10 mouse cellular contexts compared by ENCODE assay signal in the genomic region with DNA sequence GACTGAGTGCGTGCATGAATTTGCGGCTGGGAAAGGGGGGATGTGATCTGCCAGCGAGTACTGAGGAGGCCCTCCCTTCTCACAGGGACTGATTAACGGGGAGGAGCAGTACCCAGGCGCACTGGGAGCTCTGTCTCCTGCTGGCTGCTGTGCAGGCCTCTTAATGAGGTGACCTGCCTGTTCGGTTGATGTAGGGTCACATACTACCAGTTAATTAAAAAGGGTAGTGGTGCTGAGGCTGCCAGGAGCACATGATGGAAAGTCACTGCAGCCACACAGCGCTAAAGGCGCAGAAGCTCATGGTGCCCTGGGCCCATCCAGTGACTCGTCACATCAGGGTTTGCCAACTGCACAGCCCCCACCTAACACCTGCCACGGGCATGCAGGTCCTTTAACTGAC.
DNase-seq lines count a peak whose midpoint lies in the region; ATAC-seq and TF ChIP-seq lines count a peak whose summit lies in the region.
"Had no signal": no experiment of that assay in that cellular context is flagged by ENCODE, and none has a peak within 500 bp of the region (broad histone marks: within the 10 kb centered on the region; RNA-seq: fewer than 3 reads in every experiment).

No protein-coding gene starts in this region.

- 31% methylated on average over 10 of the region's 10 CpGs for WGBS in forebrain, embryonic 16.5 days
- 39% methylated on average over 10 of the region's 10 CpGs for WGBS in hindbrain, postnatal 0 days
- WGBS in midbrain, embryonic 16.5 days, result 32% methylated on average over 10 of the region's 10 CpGs

- no peak overlapping the region for H3K4me2 ChIP-seq in forebrain, embryonic 16.5 days (ENCODE audit: low read length)
- H3K4me2 ChIP-seq in hindbrain, postnatal 0 days (ENCODE audit: low read depth, low read length), result no peak overlapping the region
- H3K4me2 ChIP-seq in midbrain, embryonic 16.5 days (ENCODE audit: low read length), result no peak overlapping the region

- H3K36me3 ChIP-seq in forebrain, embryonic 16.5 days (ENCODE audit: control insufficient read depth, insufficient read depth), result 0 out of 2 replicates have a peak, but pooled peaks cover 6% of the 10 kb centered on the region
- H3K36me3 ChIP-seq in hindbrain, postnatal 0 days (ENCODE audit: insufficient read depth, low read length), result peaks cover 8% of the 10 kb centered on the region; the same call in 1 of the 2 replicates
- peaks cover 2% of the 10 kb centered on the region for H3K36me3 ChIP-seq in midbrain, embryonic 16.5 days (ENCODE audit: control insufficient read depth, insufficient read depth, low read length)

- H3K4me1 ChIP-seq in forebrain, embryonic 16.5 days (replicated peaks; ENCODE audit: control insufficient read depth, insufficient read depth, low read length), result peaks cover 15% of the 10 kb centered on the region
- H3K4me1 ChIP-seq in hindbrain, postnatal 0 days (ENCODE audit: insufficient read depth, low read length), result peaks cover 8% of the 10 kb centered on the region
- peaks cover 10% of the 10 kb centered on the region for H3K4me1 ChIP-seq in midbrain, embryonic 16.5 days (ENCODE audit: control insufficient read depth, insufficient read depth, low read length)

- H3K4me3 ChIP-seq in layer of hippocampus, adult 2 months, result no peak overlapping the region
- no peak overlapping the region for H3K4me3 ChIP-seq in forebrain, embryonic 16.5 days (replicated peaks; ENCODE audit: low read length)
- no peak overlapping the region for H3K4me3 ChIP-seq in hindbrain, postnatal 0 days (ENCODE audit: low read length)
- no peak overlapping the region for H3K4me3 ChIP-seq in midbrain, embryonic 16.5 days (ENCODE audit: low read depth, low read length)
- H3K4me3 ChIP-seq: gastrocnemius, adult 2 months had no signal

- no peak for TF ChIP-seq CTCF in layer of hippocampus, adult 2 months (conservative IDR thresholded peaks at IDR 0.05)
- TF ChIP-seq CTCF in hindbrain, postnatal 0 days (IDR thresholded peaks at IDR 0.05; ENCODE audit: low read depth), result no peak

- ATAC-seq in forebrain, embryonic 16.5 days, result peak; percentile 54
- ATAC-seq in hindbrain, postnatal 0 days, result peak; percentile 22; the same call in 1 of the 2 replicates
- ATAC-seq in midbrain, embryonic 16.5 days, result peak; percentile 59
- ATAC-seq: CD4-positive, CD25-positive, alpha-beta regulatory T cell, adult 4 months had no signal

- H3K27ac ChIP-seq in layer of hippocampus, adult 2 months, result peak overlapping the region; percentile 8; the same call in 1 of the 2 replicates
- H3K27ac ChIP-seq in forebrain, embryonic 16.5 days (ENCODE audit: low read length), result no peak overlapping the region
- H3K27ac ChIP-seq in hindbrain, postnatal 0 days, result no peak overlapping the region
- no peak overlapping the region for H3K27ac ChIP-seq in midbrain, embryonic 16.5 days (ENCODE audit: low read length)
- H3K27ac ChIP-seq: gastrocnemius, adult 2 months had no signal

- no peaks in the 10 kb centered on the region for H3K27me3 ChIP-seq in forebrain, embryonic 16.5 days (replicated peaks; ENCODE audit: control insufficient read depth, insufficient read depth, low read length)
- no peaks in the 10 kb centered on the region for H3K27me3 ChIP-seq in hindbrain, postnatal 0 days (ENCODE audit: insufficient read depth, low read length)
- H3K27me3 ChIP-seq in midbrain, embryonic 16.5 days (ENCODE audit: control insufficient read depth, insufficient read depth, low read depth, low read length), result no peaks in the 10 kb centered on the region

- no peaks in the 10 kb centered on the region for H3K9me3 ChIP-seq in forebrain, embryonic 16.5 days (ENCODE audit: control insufficient read depth, low read length)
- H3K9me3 ChIP-seq in hindbrain, postnatal 0 days (ENCODE audit: low read length), result no peaks in the 10 kb centered on the region
- H3K9me3 ChIP-seq in midbrain, embryonic 16.5 days (replicated peaks; ENCODE audit: control insufficient read depth, low read length, poor library complexity, severe bottlenecking), result no peaks in the 10 kb centered on the region

- DNase-seq in layer of hippocampus, adult 2 months (ENCODE audit: low spot score in 2 of 2), result no peak
- DNase-seq in layer of hippocampus, adult 9-10 months (ENCODE audit: low spot score), result no peak
- no peak for DNase-seq in hindbrain, postnatal 0 days (ENCODE audit: low spot score)
- no peak for DNase-seq in urinary bladder, postnatal 25 days (ENCODE audit: low spot score)
- DNase-seq in left cerebral cortex, postnatal 25 days (ENCODE audit: low spot score in 2 of 2), result no peak
- DNase-seq in lung, postnatal 4 days, result no peak
- DNase-seq: gastrocnemius, adult 2 months had no signal

- intact Hi-C loops in left cerebral cortex, postnatal 25 days (cut with DNase I), result no loop called here

- no peak overlapping the region for H3K9ac ChIP-seq in forebrain, embryonic 16.5 days (replicated peaks; ENCODE audit: low read depth, low read length)
- H3K9ac ChIP-seq in hindbrain, postnatal 0 days (replicated peaks; ENCODE audit: low read length), result no peak overlapping the region
- no peak overlapping the region for H3K9ac ChIP-seq in midbrain, embryonic 16.5 days (ENCODE audit: low read depth, low read length)
